Mouse (Mus musculus) intestine, embryonic 16.5 days (tissue): ENCODE results near the gene Sike1. TPM values are rescaled to one million over a fixed set of nuclear protein-coding genes. Genes with fewer than 3 reads are reported as not detected.

ENCODE experiments used
- ATAC-seq: fragments of 200-750 bp; cut with Nextera tagmentation; 2 replicates; pipeline ENCODE4 v1.8.0; 2017; ENCODE audit warnings: moderate TSS enrichment, moderate library complexity
- H3K27ac ChIP-seq: fragments of 300-500 bp; sonication (generic); 2 replicates; pipeline ENCODE4 v1.5.1; 2014; ENCODE audit warnings: mild to moderate bottlenecking, low read length
- H3K27me3 ChIP-seq: fragments of 300-500 bp; sonication (generic); replicated peaks from 2 replicates; pipeline ENCODE4 v1.6.1; 2014; ENCODE audit warnings: low read length, control low read depth, mixed read lengths; ENCODE audit not compliant: control insufficient read depth, insufficient read depth
- H3K36me3 ChIP-seq: fragments of 300-500 bp; sonication (generic); 2 replicates; pipeline ENCODE4 v1.6.1; 2014; ENCODE audit warnings: low read length, control low read depth; ENCODE audit not compliant: control insufficient read depth, insufficient read depth
- H3K4me1 ChIP-seq: fragments of 300-500 bp; sonication (generic); 2 replicates; pipeline ENCODE4 v1.6.1; 2014; ENCODE audit warnings: low read length, control low read depth, mixed read lengths; ENCODE audit not compliant: control insufficient read depth, insufficient read depth
- H3K4me2 ChIP-seq: fragments of 300-500 bp; sonication (generic); 2 replicates; pipeline ENCODE4 v1.6.1; 2014; ENCODE audit warnings: low read depth, low read length, control low read depth
- H3K4me3 ChIP-seq: fragments of 300-500 bp; sonication (generic); 2 replicates; pipeline ENCODE4 v1.5.1; 2014; ENCODE audit warnings: mild to moderate bottlenecking, low read length
- H3K9ac ChIP-seq: fragments of 300-500 bp; sonication (generic); 2 replicates; pipeline ENCODE4 v1.6.1; 2014; ENCODE audit warnings: low read depth, low read length
- H3K9me3 ChIP-seq: fragments of 300-500 bp; sonication (generic); 2 replicates; pipeline ENCODE4 v1.6.1; 2016; ENCODE audit warnings: low read length, control low read depth; ENCODE audit not compliant: control insufficient read depth
- WGBS: fragments of 180-500 bp; shearing (Covaris S2); extraction: QIAGEN DNeasy Blood & Tissue Kit; methylation state at CpG from one replicate; pipeline ENCODE4 v1.1.7; 2014; 5-methylcytosine and 5-hydroxymethylcytosine counted together
- polyA plus RNA-seq: library from polyadenylated mRNA; unstranded; fragments of >200 nt; fragmentation: Nextera tagmentation; extraction: Ambion mirVana; gene quantifications from 2 replicates; pipeline ENCODE4 v1.2.1, GENCODE M21; 2015

The Sike1 gene
- polyA plus RNA-seq, result 43.4 and 44.9 TPM in 2 replicates

GRCm38 (mm10) chr3:102995605-102996321, at the start of gene Sike1:
Sike1 (plus strand) TSS chr3:102995708.
- Histone ChIP-seq H3K4me2 (peak within 1 kb of the TSS; percentile 65), H3K27ac (peak within 1 kb of the TSS; percentile 97), H3K27me3 (no peaks in the 10 kb centered on the region), H3K9me3 (no peaks in the 10 kb centered on the region), H3K9ac (peak within 1 kb of the TSS; percentile 85), H3K36me3 (peaks cover 8% of the 10 kb centered on the region), H3K4me3 (peak within 1 kb of the TSS; percentile 83), H3K4me1 (peaks cover 13% of the 10 kb centered on the region; the same call in 1 of the 2 replicates)
- peak; percentile 99 for ATAC-seq
- WGBS, result under 1% methylated on average over 60 of the region's 60 CpGs

GRCm38 (mm10) chr3:102946312-102946711, 49.2 kb upstream of the Sike1 start:
- Histone ChIP-seq H3K4me2 (no peak overlapping the region), H3K4me3 (no peak overlapping the region), H3K27me3 (no peaks in the 10 kb centered on the region), H3K4me1 (no peaks in the 10 kb centered on the region), H3K9ac (no peak overlapping the region), H3K36me3 (no peaks in the 10 kb centered on the region), H3K27ac (no peak overlapping the region), H3K9me3 (no peaks in the 10 kb centered on the region)
- no peak for ATAC-seq
- WGBS, result 69% methylated on average over 3 of the region's 3 CpGs

GRCm38 (mm10) chr3:102946861-102947260, 48.6 kb upstream of the Sike1 start:
- Histone ChIP-seq H3K27me3 (no peaks in the 10 kb centered on the region), H3K36me3 (no peaks in the 10 kb centered on the region), H3K4me2 (no peak overlapping the region), H3K4me3 (no peak overlapping the region), H3K9me3 (no peaks in the 10 kb centered on the region), H3K4me1 (no peaks in the 10 kb centered on the region), H3K9ac (no peak overlapping the region), H3K27ac (no peak overlapping the region)
- 0 out of 2 replicates have a peak, but pooled peaks have one; percentile 53 for ATAC-seq
- 56% methylated on average over 5 of the region's 5 CpGs for WGBS

GRCm38 (mm10) chr3:102954476-102954875, 41.0 kb upstream of the Sike1 start:
- no peaks in the 10 kb centered on the region for H3K4me1 ChIP-seq
- H3K9ac ChIP-seq, result no peak overlapping the region
- 91% methylated on average over 12 of the region's 12 CpGs for WGBS
- no peaks in the 10 kb centered on the region for H3K27me3 ChIP-seq
- no peaks in the 10 kb centered on the region for H3K36me3 ChIP-seq
- H3K27ac ChIP-seq, result no peak overlapping the region
- H3K4me3 ChIP-seq, result no peak overlapping the region
- H3K9me3 ChIP-seq, result no peaks in the 10 kb centered on the region
- ATAC-seq, result no peak
- no peak overlapping the region for H3K4me2 ChIP-seq

- WGBS, result 92% methylated on average over 3 of the region's 3 CpGs
- H3K4me2 ChIP-seq, result no peak overlapping the region
- H3K27ac ChIP-seq, result no peak overlapping the region
- H3K4me1 ChIP-seq, result no peaks in the 10 kb centered on the region
- ATAC-seq, result no peak
- H3K9ac ChIP-seq, result no peak overlapping the region
- H3K9me3 ChIP-seq, result no peaks in the 10 kb centered on the region
- no peaks in the 10 kb centered on the region for H3K27me3 ChIP-seq
- H3K4me3 ChIP-seq, result no peak overlapping the region
- H3K36me3 ChIP-seq, result no peaks in the 10 kb centered on the region
These were observed 40.4 kb upstream of the Sike1 start for GRCm38 (mm10) chr3:102955143-102955542.

- Histone ChIP-seq H3K9ac (no peak overlapping the region), H3K4me3 (no peak overlapping the region), H3K27me3 (no peaks in the 10 kb centered on the region), H3K4me1 (no peaks in the 10 kb centered on the region), H3K4me2 (no peak overlapping the region), H3K36me3 (no peaks in the 10 kb centered on the region), H3K9me3 (no peaks in the 10 kb centered on the region), H3K27ac (no peak overlapping the region)
- ATAC-seq, result no peak
- WGBS, result 71% methylated on average over 3 of the region's 3 CpGs
These were observed 39.9 kb upstream of the Sike1 start for GRCm38 (mm10) chr3:102955596-102955995.

GRCm38 (mm10) chr3:102964033-102964432, 31.5 kb upstream of the Sike1 start, which contains the start of gene Nr1h5:
Nr1h5 (minus strand) TSS chr3:102964133.
- H3K9ac ChIP-seq, result no peak within 1 kb of the TSS
- 22% methylated on average over 3 of the region's 3 CpGs for WGBS
- H3K4me3 ChIP-seq, result no peak within 1 kb of the TSS
- no peak within 1 kb of the TSS for H3K27ac ChIP-seq
- H3K4me1 ChIP-seq, result no peaks in the 10 kb centered on the region
- no peaks in the 10 kb centered on the region for H3K36me3 ChIP-seq
- H3K4me2 ChIP-seq, result no peak within 1 kb of the TSS
- H3K9me3 ChIP-seq, result no peaks in the 10 kb centered on the region
- H3K27me3 ChIP-seq, result no peaks in the 10 kb centered on the region
- ATAC-seq, result no peak

- H3K4me3 ChIP-seq, result no peak overlapping the region
- H3K4me1 ChIP-seq, result no peaks in the 10 kb centered on the region
- WGBS, result 66% methylated on average over 9 of the region's 9 CpGs
- no peak overlapping the region for H3K9ac ChIP-seq
- H3K36me3 ChIP-seq, result no peaks in the 10 kb centered on the region
- ATAC-seq, result peak; percentile 28; the same call in 1 of the 2 replicates
- H3K9me3 ChIP-seq, result no peaks in the 10 kb centered on the region
- no peak overlapping the region for H3K4me2 ChIP-seq
- H3K27me3 ChIP-seq, result no peaks in the 10 kb centered on the region
- no peak overlapping the region for H3K27ac ChIP-seq
These were observed 25.4 kb upstream of the Sike1 start for GRCm38 (mm10) chr3:102970067-102970466.

GRCm38 (mm10) chr3:102970508-102970907, 25.0 kb upstream of the Sike1 start:
- Histone ChIP-seq H3K4me1 (no peaks in the 10 kb centered on the region), H3K27me3 (no peaks in the 10 kb centered on the region), H3K9ac (no peak overlapping the region), H3K4me2 (no peak overlapping the region), H3K36me3 (no peaks in the 10 kb centered on the region), H3K9me3 (no peaks in the 10 kb centered on the region), H3K4me3 (no peak overlapping the region), H3K27ac (no peak overlapping the region)
- ATAC-seq, result no peak
- 62% methylated on average over 3 of the region's 3 CpGs for WGBS
